15 mouse cellular contexts compared by ENCODE assay signal in the genomic region with DNA sequence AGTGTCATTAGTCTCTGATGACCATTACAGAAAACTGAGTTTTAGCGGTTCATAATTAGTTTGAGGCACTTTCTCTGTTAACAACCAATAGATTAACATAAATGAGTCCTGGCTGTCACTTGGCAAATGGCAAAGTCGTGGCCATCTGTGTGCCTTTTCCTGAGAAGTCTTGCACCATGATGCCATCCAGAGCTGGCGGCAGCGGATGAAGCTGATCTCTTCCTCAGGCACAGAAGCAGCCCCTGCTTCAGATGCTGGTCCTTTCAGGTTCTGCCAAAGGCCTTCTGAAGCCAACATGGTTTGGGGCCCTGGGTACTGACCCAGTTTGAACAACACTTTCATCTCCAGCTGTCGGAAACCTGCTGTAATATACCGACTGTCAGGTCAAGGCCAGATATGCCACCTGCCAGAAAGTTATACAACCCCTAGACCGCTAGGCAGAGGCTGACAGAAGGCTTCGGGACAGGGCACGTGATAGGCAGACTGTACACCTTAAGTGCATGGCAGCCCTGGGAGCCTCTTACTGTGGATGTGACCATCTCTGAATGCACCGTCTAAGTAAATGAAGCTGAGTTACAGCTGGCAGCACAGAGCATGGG. TPM values are rescaled to one million over a fixed set of nuclear protein-coding genes. Genes with fewer than 3 reads are reported as not detected.
"Had no signal": no experiment of that assay in that cellular context is flagged by ENCODE, and none has a peak within 500 bp of the region (broad histone marks: within the 10 kb centered on the region; RNA-seq: fewer than 3 reads in every experiment).

No protein-coding gene starts in this region.

- H3K36me3 ChIP-seq: limb, embryonic 12.5 days; liver, embryonic 15.5 days; midbrain, embryonic 13.5 days had no signal

- H3K4me1 ChIP-seq: limb, embryonic 12.5 days; liver, embryonic 15.5 days; midbrain, embryonic 13.5 days had no signal

- H3K9ac ChIP-seq: limb, embryonic 12.5 days; liver, embryonic 15.5 days; midbrain, embryonic 13.5 days had no signal

- ATAC-seq: lung, postnatal 0 days; midbrain, embryonic 13.5 days had no signal

- H3K4me3 ChIP-seq: layer of hippocampus, adult 2 months; limb, embryonic 12.5 days; liver, embryonic 15.5 days; midbrain, embryonic 13.5 days had no signal

- H3K27ac ChIP-seq: layer of hippocampus, adult 2 months; limb, embryonic 12.5 days; liver, embryonic 15.5 days; midbrain, embryonic 13.5 days had no signal

- DNase-seq: kidney, postnatal 4 days; lung, adult 2 months; lung, postnatal 36 days; right cerebral cortex, postnatal 14 days; thymus, postnatal 4 days had no signal

- H3K9me3 ChIP-seq: limb, embryonic 12.5 days; liver, embryonic 15.5 days; midbrain, embryonic 13.5 days had no signal

- H3K4me2 ChIP-seq: limb, embryonic 12.5 days; liver, embryonic 11.5 days; liver, embryonic 15.5 days; midbrain, embryonic 13.5 days had no signal

RNA-seq across cellular contexts. Expression of a gene that starts 10.6 kb away (rescaled TPM):
- total RNA-seq: megakaryocyte progenitor cell, adult 5-6 weeks had no signal
- polyA plus RNA-seq: limb, embryonic 12.5 days; liver, embryonic 11.5 days; liver, embryonic 15.5 days; midbrain, embryonic 13.5 days; small intestine, adult 2 months; stomach, embryonic 16.5 days; thymus, postnatal 0 days had no signal

RNA-seq across cellular contexts. Expression of a gene that starts 10.8 kb away (rescaled TPM):
- polyA plus RNA-seq: liver, embryonic 11.5 days had no signal
